Mouse (Mus musculus): ENCODE results near the gene Tcirg1.

DNA sequence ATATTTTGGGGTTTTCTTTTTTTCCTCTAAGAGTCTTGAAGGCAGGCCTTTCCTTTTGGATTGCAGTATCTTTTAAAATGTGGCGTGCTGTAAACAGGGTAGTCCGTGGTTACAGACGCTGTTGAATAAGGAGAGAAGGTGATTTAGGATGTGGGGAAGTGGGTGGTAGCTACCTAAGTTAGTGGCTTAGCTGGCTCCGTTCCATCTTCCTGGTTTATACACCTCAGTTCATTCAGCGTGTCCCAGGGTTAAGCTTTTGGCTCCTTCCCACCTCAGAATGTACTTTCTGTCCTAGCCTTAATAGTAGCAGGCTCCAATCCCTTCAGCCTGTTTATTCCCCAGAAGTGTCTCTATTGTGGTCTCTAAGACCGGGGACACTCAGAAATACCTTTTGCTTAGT lies 51.8 kb downstream of the Tcirg1 start:
- TF ChIP-seq HCFC1 (IDR thresholded peaks at IDR 0.05; ENCODE audit: borderline replicate concordance, insufficient read depth, low read length) (no peak), CHD2 (IDR thresholded peaks at IDR 0.05; ENCODE audit: low read depth, low read length) (no peak), ZNF384 (IDR thresholded peaks at IDR 0.05; ENCODE audit: low read depth, low read length) (no peak), ZC3H11A (IDR thresholded peaks at IDR 0.05; ENCODE audit: borderline replicate concordance, low read depth, low read length) (no peak), MAFK (IDR thresholded peaks at IDR 0.05; ENCODE audit: insufficient read depth, low read depth, low read length) (no peak)
